Mouse (Mus musculus) embryonic fibroblast, embryonic 13.5 days (primary cell): Measurements from ENCODE around the gene Rpl10. TPM values are rescaled to one million over a fixed set of nuclear protein-coding genes. Genes with fewer than 3 reads are reported as not detected.

Experiments
- H3K27ac ChIP-seq: 2 replicates; pipeline ENCODE4 v1.5.1; 2012; ENCODE audit warnings: low read length, control low read depth, inconsistent platforms; ENCODE audit not compliant: insufficient read depth
- H3K4me1 ChIP-seq: 2 replicates; pipeline ENCODE4 v1.6.1; 2011; ENCODE audit warnings: low read length; ENCODE audit not compliant: control insufficient read depth, insufficient read depth
- H3K4me3 ChIP-seq: 2 replicates; pipeline ENCODE4 v1.5.1; 2011; ENCODE audit warnings: mild to moderate bottlenecking, control low read depth, low read length; ENCODE audit not compliant: insufficient read depth
- CTCF ChIP-seq: IDR thresholded peaks from 2 replicates; pipeline ENCODE4 v1.5.1; 2011; ENCODE audit warnings: mild to moderate bottlenecking, control low read depth, low read length, moderate library complexity, borderline replicate concordance; ENCODE audit not compliant: insufficient read depth
- POLR2A ChIP-seq: IDR thresholded peaks from 2 replicates; pipeline ENCODE4 v1.6.1; 2011; ENCODE audit warnings: low read depth, mild to moderate bottlenecking, control low read depth, low read length, moderate library complexity
- polyA plus RNA-seq: library from polyadenylated mRNA; stranded (reverse); fragments of >200 nt; gene quantifications from 2 replicates; pipeline ENCODE4 v1.2.4, GENCODE M21; 2011; ENCODE audit warnings: low read depth; ENCODE audit not compliant: missing spikeins, insufficient read length

Rpl10 gene
- 311 and 352 TPM in 2 replicates for polyA plus RNA-seq

DNA sequence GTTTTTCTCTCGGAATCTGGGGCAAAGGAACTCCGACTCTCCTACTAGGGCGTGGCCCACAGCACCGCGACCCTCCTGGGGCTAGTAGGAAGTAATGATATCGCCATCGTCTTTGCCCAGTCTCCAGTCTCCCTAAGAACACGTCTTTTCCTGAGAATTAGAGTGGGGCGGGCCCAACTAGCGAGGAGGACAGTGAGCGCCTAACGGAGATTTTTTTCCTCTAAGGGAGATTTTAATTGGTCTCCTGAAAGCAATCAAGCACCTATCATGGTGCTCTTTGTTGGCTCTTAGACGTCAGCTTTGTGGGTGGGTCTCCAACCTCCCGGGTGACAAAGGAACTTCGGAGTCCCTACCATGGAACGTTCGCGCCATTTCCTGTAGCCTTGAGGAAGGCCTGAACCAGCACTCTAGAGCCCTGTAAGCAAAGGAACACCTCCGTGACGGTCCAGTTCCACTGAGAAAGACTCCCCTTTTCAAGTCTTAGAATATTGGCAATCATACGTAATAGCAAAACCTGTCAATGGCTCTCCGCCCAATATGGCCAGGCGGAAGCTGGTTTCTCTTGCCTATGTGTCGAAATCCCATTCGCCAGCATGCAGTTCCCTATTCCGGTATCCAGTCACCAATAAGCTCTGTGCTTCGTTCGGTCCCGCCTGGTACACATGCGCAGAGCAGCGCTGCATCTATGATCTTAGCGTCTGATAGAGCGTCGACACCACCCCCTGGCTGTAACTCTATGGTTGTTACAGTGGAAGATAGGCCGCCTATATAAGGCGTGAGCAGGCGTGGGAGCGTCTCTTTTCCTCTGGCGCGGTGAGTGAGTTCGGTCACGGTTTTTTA lies at the start of gene Rpl10:
TSS of gene Rpl10 (plus strand) at position 751 of the 840 bp plus-strand sequence.
- Histone ChIP-seq H3K4me1 (0 out of 2 replicates have a peak, but pooled peaks cover 2% of the 10 kb centered on the region), H3K4me3 (peak within 1 kb of the TSS; percentile 66), H3K27ac (peak within 1 kb of the TSS; percentile 99)
- TF ChIP-seq CTCF (no peak), POLR2A (peak; percentile 96)

- Histone ChIP-seq H3K27ac (no peak overlapping the region), H3K4me1 (no peaks in the 10 kb centered on the region), H3K4me3 (no peak overlapping the region)
- no peak for TF ChIP-seq POLR2A
- TF ChIP-seq CTCF: no peak
Observed at GRCm38 (mm10) chrX:74230038-74230437, 40.6 kb upstream of the Rpl10 start.

- Histone ChIP-seq H3K4me1 (no peaks in the 10 kb centered on the region), H3K4me3 (no peak overlapping the region), H3K27ac (no peak overlapping the region)
- TF ChIP-seq CTCF: no peak
- no peak for TF ChIP-seq POLR2A
Observed at GRCm38 (mm10) chrX:74233196-74233595, 37.4 kb upstream of the Rpl10 start.

DNA sequence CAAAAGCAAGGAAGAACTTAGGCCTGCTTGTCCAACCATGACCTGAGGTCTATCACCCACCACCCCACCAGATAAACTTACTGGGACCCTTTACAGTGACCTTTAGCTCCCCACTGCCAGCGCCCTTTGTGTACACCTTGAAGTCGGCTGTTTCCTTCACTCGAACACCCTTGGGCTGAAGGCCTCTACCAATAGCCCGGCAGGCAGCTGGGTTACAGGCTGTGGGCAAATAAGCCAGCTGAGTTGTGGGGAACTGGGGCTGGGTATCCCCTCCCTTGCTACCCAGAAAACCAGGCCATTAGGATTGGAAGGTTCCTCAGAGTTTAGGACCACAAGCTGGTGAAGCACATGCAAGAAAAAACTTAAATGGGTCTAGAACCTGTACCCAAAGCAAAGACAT lies 30.3 kb upstream of the Rpl10 start:
- Histone ChIP-seq H3K4me1 (no peaks in the 10 kb centered on the region; the same call in 1 of the 2 replicates), H3K4me3 (no peak overlapping the region), H3K27ac (no peak overlapping the region)
- no peak for TF ChIP-seq CTCF
- no peak for TF ChIP-seq POLR2A

DNA sequence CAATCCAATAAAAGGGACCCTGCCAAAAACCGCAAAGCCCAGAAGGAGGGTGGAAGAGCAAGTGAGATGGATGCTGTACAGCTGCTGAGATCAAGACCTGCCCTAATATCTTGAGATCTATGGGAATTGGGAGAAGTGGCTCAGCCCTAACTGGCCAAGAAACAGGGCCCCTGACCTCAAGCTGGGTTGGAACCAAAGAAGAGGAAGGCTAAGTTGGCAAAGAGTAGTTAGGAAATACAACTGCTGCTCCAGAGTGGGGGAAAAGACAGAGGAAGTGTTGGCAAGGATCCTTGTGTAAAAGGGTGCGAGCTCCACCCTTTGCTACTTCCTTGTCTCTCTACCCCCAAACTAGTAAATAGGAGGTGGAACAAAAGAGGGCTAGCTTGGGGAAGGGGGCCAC lies 27.2 kb upstream of the Rpl10 start:
- Histone ChIP-seq H3K4me1 (no peaks in the 10 kb centered on the region; the same call in 1 of the 2 replicates), H3K27ac (peak overlapping the region; percentile 95), H3K4me3 (peak overlapping the region; percentile 94)
- no peak for TF ChIP-seq POLR2A

DNA sequence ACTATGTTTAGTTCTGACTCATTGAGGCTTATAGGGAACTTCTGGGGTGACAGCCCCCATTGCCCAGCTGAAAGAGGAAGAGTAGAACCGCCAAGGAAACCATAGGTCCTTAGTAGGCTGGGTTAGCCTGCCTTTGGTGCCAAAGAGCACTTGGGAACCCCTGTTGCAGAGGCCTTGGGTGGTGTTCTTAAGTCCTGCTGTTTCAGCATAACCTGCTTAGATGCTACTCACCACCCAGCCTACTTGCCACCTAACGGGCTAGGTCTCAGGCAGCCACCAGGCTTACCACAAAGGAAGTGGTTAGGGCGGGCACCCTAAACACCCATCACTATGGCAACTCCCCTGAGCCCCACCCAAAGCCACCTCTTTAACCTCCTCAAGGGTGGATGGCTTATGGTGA lies 26.8 kb upstream of the Rpl10 start:
- Histone ChIP-seq H3K4me1 (no peaks in the 10 kb centered on the region; the same call in 1 of the 2 replicates), H3K27ac (peak overlapping the region; percentile 95), H3K4me3 (peak overlapping the region; percentile 94)
- TF ChIP-seq POLR2A: no peak
- no peak for TF ChIP-seq CTCF

DNA sequence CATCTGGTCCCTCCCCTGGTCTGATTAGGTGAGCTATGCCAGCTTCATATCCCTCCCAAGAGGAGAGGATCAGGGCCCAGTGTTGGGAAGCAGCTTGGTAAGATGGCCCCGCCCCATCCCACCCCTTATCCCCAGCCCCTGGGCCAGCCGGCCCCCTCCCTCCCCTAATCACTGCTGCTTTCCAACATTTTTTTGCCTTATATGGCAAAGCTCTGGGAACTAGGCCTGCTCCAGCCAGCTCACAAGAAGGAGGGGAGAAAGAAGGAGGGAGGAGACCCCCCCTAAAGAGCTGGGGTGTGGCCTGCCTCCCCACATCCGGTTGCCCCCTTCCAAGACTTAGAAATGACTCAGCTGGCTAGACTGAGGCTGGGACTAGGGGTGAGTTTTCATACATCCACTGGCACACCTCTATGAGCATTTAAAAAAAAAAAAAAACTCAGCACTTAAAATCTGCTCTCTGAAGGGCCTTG lies 26.0 kb upstream of the Rpl10 start:
- Histone ChIP-seq H3K27ac (peak overlapping the region; percentile 95), H3K4me3 (peak overlapping the region; percentile 94), H3K4me1 (no peaks in the 10 kb centered on the region; the same call in 1 of the 2 replicates)
- TF ChIP-seq CTCF: no peak
- no peak for TF ChIP-seq POLR2A

GRCm38 (mm10) chrX:74245107-74245506 lies 25.5 kb upstream of the Rpl10 start:
- peak overlapping the region; percentile 94 for H3K4me3 ChIP-seq
- H3K27ac ChIP-seq: peak overlapping the region; percentile 94
- TF ChIP-seq POLR2A (no peak), CTCF (no peak)
- peaks cover 1% of the 10 kb centered on the region; the same call in 1 of the 2 replicates for H3K4me1 ChIP-seq

DNA sequence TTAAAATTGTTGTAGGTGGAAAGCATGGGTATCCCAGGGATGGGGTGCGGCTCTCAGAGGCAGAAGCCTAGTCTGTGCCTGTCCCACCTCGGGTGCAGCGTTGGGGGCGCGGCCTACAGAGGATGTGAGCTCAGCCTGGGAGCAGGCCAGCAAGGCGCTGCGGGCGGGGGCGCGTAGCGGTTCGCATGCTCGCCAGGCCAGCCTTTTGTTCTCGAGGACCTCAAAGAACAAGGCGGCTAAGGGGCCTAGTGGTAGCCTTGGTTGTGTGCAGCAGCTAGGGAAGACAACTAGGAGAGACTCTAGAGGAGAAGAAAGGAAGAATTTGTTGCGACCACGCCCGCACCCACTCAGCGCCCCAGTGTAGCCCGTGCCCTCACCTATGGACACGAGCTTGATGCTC lies 24.9 kb upstream of the Rpl10 start:
- TF ChIP-seq CTCF (no peak), POLR2A (no peak)
- Histone ChIP-seq H3K4me3 (peak overlapping the region; percentile 94), H3K4me1 (peaks cover 2% of the 10 kb centered on the region; the same call in 1 of the 2 replicates), H3K27ac (peak overlapping the region; percentile 94)

- peak overlapping the region; percentile 94 for H3K4me3 ChIP-seq
- no peak for TF ChIP-seq POLR2A
- no peak for TF ChIP-seq CTCF
- H3K4me1 ChIP-seq: peaks cover 2% of the 10 kb centered on the region; the same call in 1 of the 2 replicates
- H3K27ac ChIP-seq: peak overlapping the region; percentile 94
Observed at GRCm38 (mm10) chrX:74246213-74246681, 24.4 kb upstream of the Rpl10 start.
